Mouse (Mus musculus): ENCODE measurements at regions not wholly inside any gene's neighbourhood (a gene's known extent, or its start where the extent isn't known, plus 50 kb on each side); places are given as distances from the start of the nearest gene placed in this dataset.

DNA sequence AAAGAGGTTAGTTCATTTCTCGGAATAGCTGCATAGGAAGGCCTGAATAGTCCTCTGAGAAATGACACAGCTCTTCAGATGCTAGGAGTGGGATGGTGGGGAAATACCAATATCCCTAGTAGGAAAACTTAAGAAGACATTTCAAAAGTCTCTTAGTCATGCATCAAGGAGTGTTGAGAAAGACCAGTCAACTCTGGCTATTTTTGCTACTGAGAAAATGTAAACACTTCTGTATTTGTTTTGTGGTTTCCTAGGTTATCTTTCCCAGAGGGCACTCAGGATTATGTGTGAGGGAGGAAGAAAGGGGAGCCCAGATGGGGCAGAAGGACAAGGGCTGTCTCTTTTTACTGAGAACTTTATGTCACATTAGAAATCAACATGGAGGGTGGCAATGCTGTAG is 367.8 kb upstream of the Thbs1 start:
- no peak for TF ChIP-seq TAL1 (IDR thresholded peaks at IDR 0.05; ENCODE audit: low read length)
- no peak for TF ChIP-seq GATA1 (IDR thresholded peaks at IDR 0.05; ENCODE audit: low read length)

Data from erythroblast, embryonic 14.5 days (primary cell).